Mouse (Mus musculus) lung, embryonic 14.5 days (tissue): ENCODE results near the gene Mea1. TPM values are rescaled to one million over a fixed set of nuclear protein-coding genes. Genes with fewer than 3 reads are reported as not detected.

Source experiments
- ATAC-seq: fragments of 200-750 bp; cut with Nextera tagmentation; 2 replicates; pipeline ENCODE4 v1.8.0; 2017; ENCODE audit warnings: mild to moderate bottlenecking, moderate TSS enrichment, moderate library complexity; ENCODE audit not compliant: insufficient read depth
- DNase-seq: peaks from one replicate; pipeline ENCODE4 v3.0.0-alpha.2; 2015
- H3K27ac ChIP-seq: fragments of 300-500 bp; sonication (generic); 2 replicates; pipeline ENCODE4 v1.5.1; 2014; ENCODE audit warnings: low read depth, mild to moderate bottlenecking, moderate library complexity
- H3K27me3 ChIP-seq: fragments of 300-500 bp; sonication (generic); 2 replicates; pipeline ENCODE4 v1.6.1; 2014; ENCODE audit warnings: low read length, control low read depth; ENCODE audit not compliant: insufficient read depth
- H3K36me3 ChIP-seq: fragments of 300-500 bp; sonication (generic); 2 replicates; pipeline ENCODE4 v1.6.1; 2014; ENCODE audit warnings: control low read depth; ENCODE audit not compliant: insufficient read depth
- H3K4me1 ChIP-seq: fragments of 300-500 bp; sonication (generic); 2 replicates; pipeline ENCODE4 v1.6.1; 2014; ENCODE audit warnings: antibody characterized with exemption, control low read depth; ENCODE audit not compliant: insufficient read depth
- H3K4me2 ChIP-seq: fragments of 300-500 bp; sonication (generic); 2 replicates; pipeline ENCODE4 v1.6.1; 2014; ENCODE audit warnings: mild to moderate bottlenecking
- H3K4me3 ChIP-seq: fragments of 300-500 bp; sonication (generic); 2 replicates; pipeline ENCODE4 v1.5.1; 2014; ENCODE audit warnings: low read depth, low read length
- H3K9ac ChIP-seq: fragments of 300-500 bp; sonication (generic); 2 replicates; pipeline ENCODE4 v1.6.1; 2014
- H3K9me3 ChIP-seq: fragments of 300-500 bp; sonication (generic); 2 replicates; pipeline ENCODE4 v1.6.1; 2016; ENCODE audit warnings: low read depth, low read length, control low read depth
- CTCF ChIP-seq: IDR thresholded peaks from 2 replicates; pipeline ENCODE4 v1.5.1; 2016; ENCODE audit warnings: antibody characterized with exemption, low read depth
- WGBS: fragments of 180-500 bp; shearing (Covaris S2); extraction: QIAGEN DNeasy Blood & Tissue Kit; methylation state at CpG from one replicate; pipeline ENCODE4 v1.1.7; 2014; 5-methylcytosine and 5-hydroxymethylcytosine counted together
- polyA plus RNA-seq: library from polyadenylated mRNA; unstranded; fragments of >200 nt; fragmentation: Nextera tagmentation; extraction: Ambion mirVana; gene quantifications from 2 replicates; pipeline ENCODE4 v1.2.1, GENCODE M21; 2014

Mea1 gene
- polyA plus RNA-seq, 1 experiment from 2014 or later: 131 TPM

- Histone ChIP-seq H3K4me1 (peaks cover 4% of the 10 kb centered on the region; the same call in 1 of the 2 replicates), H3K9me3 (no peaks in the 10 kb centered on the region), H3K36me3 (peaks cover 26% of the 10 kb centered on the region), H3K27ac (peak overlapping the region; percentile 42; the same call in 1 of the 2 replicates), H3K9ac (peak overlapping the region; percentile 52), H3K27me3 (no peaks in the 10 kb centered on the region), H3K4me3 (peak overlapping the region; percentile 79), H3K4me2 (peak overlapping the region; percentile 81)
- ATAC-seq: no peak
- DNase-seq: no peak
- 4% methylated on average over 11 of the region's 11 CpGs for WGBS
- no peak for TF ChIP-seq CTCF
Observed at GRCm38 (mm10) chr17:46644916-46645475, 33.6 kb upstream of the Mea1 start.

GRCm38 (mm10) chr17:46645561-46646321 is 32.9 kb upstream of the Mea1 start, which contains the start of the genes Klc4 and Mrpl2:
Gene Klc4 (minus strand): TSS chr17:46646022.
Gene Mrpl2 (plus strand): TSS chr17:46646229.
- DNase-seq (peak; percentile 99), ATAC-seq (peak; percentile 67)
- Histone ChIP-seq H3K9ac (peak within 1 kb of the TSS; percentile 79), H3K27me3 (no peaks in the 10 kb centered on the region), H3K4me3 (peak within 1 kb of the TSS; percentile 79), H3K4me2 (peak within 1 kb of the TSS; percentile 83), H3K27ac (peak within 1 kb of the TSS; percentile 75), H3K36me3 (peaks cover 21% of the 10 kb centered on the region), H3K9me3 (no peaks in the 10 kb centered on the region), H3K4me1 (peaks cover 4% of the 10 kb centered on the region; the same call in 1 of the 2 replicates)
- TF ChIP-seq CTCF: no peak; the same call in 1 of the 2 replicates
- under 1% methylated on average over 53 of the region's 53 CpGs for WGBS

DNA sequence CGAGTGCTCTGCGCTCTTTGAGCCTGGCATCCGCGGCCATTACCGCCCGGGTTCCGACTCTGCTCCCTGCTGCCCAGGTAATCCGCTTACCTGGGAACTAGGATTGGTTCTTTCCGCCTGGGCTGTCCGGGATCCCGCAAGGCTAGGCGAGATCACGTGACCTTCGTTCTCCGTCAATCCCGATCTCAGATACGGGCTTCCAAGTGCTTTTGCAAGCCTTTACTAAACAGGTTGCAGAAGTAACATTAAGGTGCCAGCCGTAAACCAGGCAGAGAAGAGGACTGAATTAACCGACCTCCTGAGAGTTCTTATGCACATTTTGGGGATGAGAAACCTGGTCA is 32.3 kb upstream of the Mea1 start:
- peak overlapping the region; percentile 75 for H3K27ac ChIP-seq
- no peaks in the 10 kb centered on the region for H3K27me3 ChIP-seq
- peaks cover 6% of the 10 kb centered on the region for H3K4me1 ChIP-seq
- WGBS: under 1% methylated on average over 19 of the region's 19 CpGs
- peak overlapping the region; percentile 79 for H3K9ac ChIP-seq
- peaks cover 21% of the 10 kb centered on the region for H3K36me3 ChIP-seq
- ATAC-seq: no peak
- DNase-seq: no peak
- no peak for TF ChIP-seq CTCF
- H3K9me3 ChIP-seq: no peaks in the 10 kb centered on the region
- H3K4me2 ChIP-seq: peak overlapping the region; percentile 83
- H3K4me3 ChIP-seq: peak overlapping the region; percentile 79

DNA sequence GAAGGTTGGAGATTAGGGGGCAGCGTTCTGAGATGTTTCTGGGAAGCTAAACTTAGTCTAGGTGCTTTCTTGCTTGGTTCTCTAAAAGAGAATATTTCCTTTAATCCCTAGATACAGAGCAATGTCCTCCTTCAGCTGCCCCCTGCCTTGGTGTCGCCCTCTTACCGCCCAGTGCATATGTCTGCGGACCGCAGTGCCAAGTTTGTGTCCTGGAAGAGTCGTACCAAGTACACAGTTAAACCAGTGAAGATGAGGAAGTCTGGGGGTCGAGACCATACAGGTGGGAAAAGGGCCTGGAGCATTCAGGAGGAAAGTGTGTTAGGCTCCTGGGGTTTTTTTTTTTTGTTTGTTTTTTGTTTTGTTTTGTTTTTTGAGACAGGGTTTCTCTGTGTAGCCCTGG is 31.3 kb upstream of the Mea1 start:
- TF ChIP-seq CTCF: no peak
- Histone ChIP-seq H3K4me1 (peaks cover 12% of the 10 kb centered on the region), H3K4me2 (peak overlapping the region; percentile 83), H3K9ac (no peak overlapping the region), H3K9me3 (no peaks in the 10 kb centered on the region), H3K27me3 (no peaks in the 10 kb centered on the region), H3K4me3 (0 out of 2 replicates have a peak overlapping the region, but pooled peaks have one; percentile 79), H3K36me3 (peaks cover 16% of the 10 kb centered on the region), H3K27ac (no peak overlapping the region)
- 85% methylated on average over 7 of the region's 7 CpGs for WGBS
- DNase-seq (no peak), ATAC-seq (no peak)

DNA sequence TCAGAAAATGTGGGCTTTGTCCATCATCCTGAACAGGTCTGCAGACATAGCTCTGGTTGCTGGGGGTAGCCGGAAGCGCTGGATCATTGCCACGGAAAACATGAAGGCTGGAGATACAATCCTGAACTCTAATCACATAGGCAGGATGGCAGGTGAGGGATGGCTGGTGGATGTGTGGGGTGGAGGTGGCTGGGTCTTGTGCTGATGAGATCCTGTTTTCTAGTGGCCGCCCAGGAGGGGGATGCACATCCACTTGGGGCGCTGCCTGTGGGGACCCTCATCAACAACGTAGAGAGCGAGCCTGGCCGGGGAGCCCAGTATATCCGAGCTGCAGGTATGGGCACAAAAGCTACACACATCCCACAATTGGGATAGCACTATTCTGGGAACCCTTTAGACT is 30.2 kb upstream of the Mea1 start:
- ATAC-seq (no peak), DNase-seq (no peak)
- no peak overlapping the region for H3K4me3 ChIP-seq
- H3K36me3 ChIP-seq: peaks cover 28% of the 10 kb centered on the region
- peaks cover 12% of the 10 kb centered on the region for H3K4me1 ChIP-seq
- no peak overlapping the region for H3K4me2 ChIP-seq
- no peaks in the 10 kb centered on the region for H3K9me3 ChIP-seq
- 92% methylated on average over 9 of the region's 9 CpGs for WGBS
- no peak overlapping the region for H3K9ac ChIP-seq
- no peak overlapping the region for H3K27ac ChIP-seq
- TF ChIP-seq CTCF: no peak
- no peaks in the 10 kb centered on the region for H3K27me3 ChIP-seq

DNA sequence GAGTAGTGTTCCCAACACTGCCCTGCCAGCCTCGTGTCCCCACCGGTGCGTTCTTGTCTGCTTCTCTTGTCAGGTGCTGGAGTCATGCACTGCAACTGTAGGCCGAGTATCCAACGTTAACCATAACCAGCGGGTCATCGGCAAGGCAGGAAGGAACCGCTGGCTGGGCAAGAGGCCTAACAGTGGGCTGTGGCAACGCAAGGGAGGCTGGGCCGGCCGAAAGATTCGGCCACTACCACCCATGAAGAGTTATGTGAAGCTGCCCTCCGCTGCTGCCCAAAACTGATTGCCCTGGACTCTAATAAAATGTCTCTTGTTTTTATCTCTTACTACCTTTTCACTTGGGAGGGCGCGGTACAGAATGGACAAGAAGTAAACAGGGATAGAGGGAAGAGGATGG is 28.8 kb upstream of the Mea1 start:
- ATAC-seq (no peak), DNase-seq (no peak)
- Histone ChIP-seq H3K4me1 (peaks cover 12% of the 10 kb centered on the region), H3K4me2 (peak overlapping the region; percentile 88), H3K4me3 (peak overlapping the region; percentile 75), H3K9me3 (no peaks in the 10 kb centered on the region), H3K27ac (peak overlapping the region; percentile 98), H3K27me3 (no peaks in the 10 kb centered on the region), H3K9ac (peak overlapping the region; percentile 89), H3K36me3 (peaks cover 41% of the 10 kb centered on the region)
- 25% methylated on average over 15 of the region's 15 CpGs for WGBS
- no peak for TF ChIP-seq CTCF

DNA sequence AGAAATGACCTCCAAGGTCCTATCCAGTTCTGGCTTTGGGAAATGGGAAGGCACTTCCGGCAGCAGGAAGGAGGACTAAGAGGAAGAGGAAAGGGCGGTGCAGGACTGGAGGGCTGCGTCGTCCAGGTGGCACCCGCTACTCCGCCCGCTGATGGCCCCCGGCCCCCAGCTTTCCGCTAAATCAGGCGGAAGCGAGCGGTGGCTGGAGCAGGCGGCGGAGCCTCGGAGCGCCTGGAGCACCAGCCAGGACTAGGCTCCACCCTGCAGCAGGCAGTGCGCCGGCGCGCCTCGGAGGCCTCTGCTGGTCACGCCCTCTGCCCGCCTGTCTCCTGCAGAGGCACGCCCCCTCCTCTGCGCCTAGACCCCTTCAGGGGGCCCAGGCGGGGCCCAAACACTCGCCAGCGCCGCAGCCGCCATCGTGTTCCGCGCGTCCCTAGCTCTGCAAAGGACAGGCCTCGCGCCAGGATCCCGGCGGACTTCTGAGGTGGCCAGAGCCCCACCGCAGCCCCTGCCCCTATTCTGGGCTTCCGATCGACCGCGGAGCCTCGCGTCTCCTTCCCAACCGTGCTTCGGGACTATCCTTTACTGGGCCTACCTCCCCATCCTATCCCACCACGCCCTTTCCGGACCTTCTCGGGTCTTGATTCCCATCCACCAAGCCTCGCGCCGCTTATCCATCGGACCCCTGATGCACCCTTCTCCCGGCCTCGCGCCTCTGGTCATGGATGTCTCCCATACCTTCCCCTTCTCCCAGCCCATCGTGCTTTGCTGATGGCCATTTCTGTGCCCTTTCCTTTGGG is 28.2 kb upstream of the Mea1 start, which contains the start of gene Cul7:
TSS of gene Cul7 (plus strand) at position 106 of the 800 bp plus-strand sequence.
- Histone ChIP-seq H3K9ac (peak within 1 kb of the TSS; percentile 89), H3K4me1 (peaks cover 12% of the 10 kb centered on the region), H3K4me3 (peak within 1 kb of the TSS; percentile 75), H3K27ac (peak within 1 kb of the TSS; percentile 98), H3K27me3 (no peaks in the 10 kb centered on the region), H3K4me2 (peak within 1 kb of the TSS; percentile 88), H3K9me3 (no peaks in the 10 kb centered on the region), H3K36me3 (peaks cover 46% of the 10 kb centered on the region)
- DNase-seq: peak; percentile 97
- under 1% methylated on average over 56 of the region's 58 CpGs for WGBS
- peak; percentile 95 for ATAC-seq
- TF ChIP-seq CTCF: no peak
